Mouse (Mus musculus) frontal cortex, postnatal 10 days (tissue): ENCODE measurements at regions not wholly inside any gene's neighbourhood (a gene's known extent, or its start where the extent isn't known, plus 50 kb on each side); places are given as distances from the start of the nearest gene placed in this dataset.
A peak's percentile ranks its signal among the peaks of the same experiment; 100 is the strongest.

Source experiments
- DNase-seq, 2 experiments: peaks; one replicate each; pipeline ENCODE4 v3.0.0; 2022; ENCODE audit warnings: low spot score in 2 of 2, mixed read lengths in 1 of 2

DNA sequence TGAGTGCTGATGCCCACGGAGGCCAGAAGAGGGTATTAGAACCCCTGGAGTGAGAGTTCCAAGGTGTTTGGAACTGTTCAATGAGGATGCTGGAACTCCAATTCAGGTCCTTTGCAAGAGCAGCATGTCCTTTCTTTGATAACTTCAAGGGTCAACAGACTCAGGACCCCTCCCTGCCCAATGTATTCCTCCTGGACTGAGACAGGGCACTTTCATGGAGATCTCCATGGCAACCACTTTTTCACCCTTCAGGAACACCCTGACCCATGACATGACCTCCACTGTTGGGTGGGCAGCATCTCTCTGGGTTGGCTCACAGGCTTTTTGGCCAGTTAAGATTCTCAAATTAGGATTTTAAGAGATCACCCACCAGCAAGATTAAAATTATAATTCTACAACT, 117.4 kb upstream of the Sulf2 start:
- DNase-seq, result no peak

DNA sequence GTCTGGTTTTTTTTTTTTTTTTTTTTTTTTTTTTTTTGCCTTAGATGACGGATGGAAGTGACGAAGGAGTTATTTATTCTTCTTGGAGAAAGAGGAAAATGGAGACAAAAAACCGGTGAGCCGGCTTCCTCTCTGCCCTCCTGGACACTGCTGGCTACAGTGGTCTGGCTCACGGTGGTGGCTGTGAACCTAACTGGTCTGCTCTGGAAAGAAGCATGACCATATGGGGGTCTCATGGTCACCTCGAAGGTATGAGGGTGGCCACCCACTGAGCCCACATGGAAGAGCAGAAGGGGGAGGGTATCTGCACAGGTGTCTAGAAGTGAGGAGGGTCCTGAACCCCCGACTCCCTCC, 116.7 kb upstream of the Sulf2 start:
- DNase-seq, result no peak

DNA sequence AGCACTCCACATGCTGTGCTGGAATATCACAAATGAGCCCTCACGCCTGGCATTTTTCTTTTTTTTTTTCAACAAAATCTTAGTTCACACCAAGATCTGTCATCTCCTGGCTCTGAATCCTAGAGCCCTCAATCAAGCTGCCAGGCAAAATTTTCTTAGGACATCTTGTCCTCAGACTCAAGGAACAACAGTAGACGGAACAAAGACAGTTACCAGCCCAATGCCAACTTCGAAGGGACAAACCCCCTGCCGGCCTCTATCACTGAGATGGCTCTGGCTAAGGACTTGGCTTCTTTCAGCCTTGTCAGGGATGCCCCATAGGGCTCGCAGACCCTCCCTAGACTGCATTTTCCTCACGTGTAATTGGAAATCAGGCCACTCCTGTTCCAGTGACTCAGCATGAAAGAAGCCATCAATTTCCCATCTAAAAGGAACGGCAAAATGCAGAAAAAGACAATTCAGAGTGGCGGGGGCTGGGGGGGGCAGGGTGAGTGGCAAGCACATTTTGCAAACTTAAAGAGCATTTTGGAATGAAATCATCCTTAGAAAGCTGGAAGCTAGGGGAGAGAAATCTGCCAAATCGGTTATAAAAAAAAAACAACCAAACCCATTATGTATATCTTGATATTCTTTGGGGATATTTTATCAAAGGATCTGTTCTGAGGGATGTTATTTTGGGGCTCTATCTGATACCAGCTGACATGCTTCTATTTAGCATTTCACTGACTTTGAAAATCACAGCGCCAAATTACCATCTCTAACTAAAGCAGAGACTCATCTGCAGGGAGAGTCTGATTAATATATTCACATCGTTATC, 116.1 kb upstream of the Sulf2 start:
- DNase-seq, result no peak

DNA sequence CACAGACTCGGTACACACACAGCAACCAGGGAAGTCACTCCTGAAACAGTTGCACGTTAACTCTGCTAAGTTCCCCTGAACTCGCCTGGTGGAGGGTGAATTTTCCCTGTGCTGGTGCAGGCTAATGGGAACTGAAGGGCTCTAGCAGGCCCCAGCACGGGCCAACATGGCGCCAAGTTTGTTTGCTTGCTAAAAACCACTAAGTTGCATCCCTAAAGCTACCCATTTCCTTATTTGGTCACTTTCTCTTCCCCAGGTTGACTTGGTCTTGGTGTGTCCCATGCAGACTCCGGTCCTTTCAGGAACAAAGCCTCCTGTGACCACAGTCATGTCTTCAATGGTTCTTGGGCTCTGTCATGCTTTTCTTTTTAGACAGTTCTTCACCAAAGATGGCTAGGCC, 114.5 kb upstream of the Sulf2 start:
- DNase-seq, result no peak

DNA sequence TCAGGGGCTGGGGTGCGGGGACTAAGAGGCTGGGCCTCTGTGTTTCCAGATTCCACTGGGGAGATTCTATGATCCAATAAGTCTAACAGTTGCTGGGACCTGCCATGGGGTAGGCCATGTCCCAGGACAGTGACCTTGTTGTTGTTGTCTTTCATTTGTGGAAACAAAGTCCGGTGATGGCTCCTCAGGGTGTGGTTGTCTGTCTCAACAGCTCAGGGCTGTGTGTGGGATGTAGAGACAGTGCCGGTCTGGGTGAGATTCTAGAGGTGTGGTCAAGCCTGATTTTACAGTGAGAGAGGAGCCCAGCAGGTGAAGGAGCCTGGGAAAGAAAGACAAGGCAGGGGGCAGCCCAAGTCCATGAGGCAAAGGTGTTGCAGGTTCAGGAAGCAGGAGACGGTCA, 111.5 kb upstream of the Sulf2 start:
- DNase-seq, result no peak

DNA sequence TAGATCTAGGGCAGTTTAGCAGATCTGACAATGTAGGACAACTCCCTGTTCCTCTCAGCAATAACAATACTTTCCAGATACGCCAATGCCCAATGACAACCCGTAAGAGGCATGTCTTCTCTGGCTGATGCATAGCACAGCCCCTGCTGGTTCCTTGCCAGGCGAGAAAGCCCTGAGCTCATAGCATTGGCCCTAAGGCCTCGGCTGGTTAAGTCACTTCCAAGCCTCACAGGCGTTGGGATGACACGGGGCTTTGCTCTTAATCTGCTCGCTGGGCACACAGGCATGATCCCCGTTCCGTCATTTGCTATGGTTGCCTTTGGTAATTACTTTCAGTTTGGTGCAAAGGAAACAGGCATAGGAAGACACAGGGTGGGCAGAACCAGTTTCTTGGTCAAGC, 111.0 kb upstream of the Sulf2 start:
- no peak for DNase-seq

DNA sequence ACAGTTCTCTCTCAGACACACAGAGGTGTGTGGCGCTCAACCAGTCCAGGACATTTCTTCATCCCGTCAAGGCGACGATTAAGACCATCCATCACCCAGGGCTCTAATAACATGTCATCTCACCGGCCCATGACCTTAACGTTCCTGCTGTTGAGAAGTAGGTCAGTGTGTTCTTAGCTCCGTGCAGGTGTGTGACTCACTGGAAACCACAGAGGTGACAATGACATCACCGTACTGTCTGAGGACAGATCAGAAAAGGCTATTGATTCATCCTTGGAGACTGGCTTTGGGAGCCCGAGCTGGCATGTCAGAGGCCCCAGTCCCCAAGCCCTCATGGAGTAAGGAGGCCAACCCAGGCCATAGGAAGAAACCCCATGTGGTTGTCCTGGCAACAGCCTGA, 109.3 kb upstream of the Sulf2 start:
- no peak for DNase-seq

DNA sequence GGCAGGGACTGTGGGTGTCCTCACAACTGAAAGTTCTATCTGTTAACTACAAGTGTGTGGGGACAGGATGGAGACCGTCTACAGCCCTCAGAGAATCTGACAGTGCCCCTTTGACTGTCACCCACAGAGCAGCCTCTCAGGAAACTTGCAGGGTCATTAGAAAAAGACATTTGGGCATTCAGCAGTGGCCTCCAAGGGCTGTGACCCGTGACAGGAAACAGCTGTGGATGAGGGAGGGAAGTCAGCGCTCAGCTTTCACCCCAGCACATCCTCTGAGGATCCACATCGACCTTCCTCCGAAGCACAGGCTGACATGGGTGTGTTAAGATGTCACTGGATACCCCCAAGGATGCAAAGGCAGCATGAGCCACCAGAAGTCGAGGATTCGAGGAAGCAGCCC, 106.3 kb upstream of the Sulf2 start:
- no peak for DNase-seq

DNA sequence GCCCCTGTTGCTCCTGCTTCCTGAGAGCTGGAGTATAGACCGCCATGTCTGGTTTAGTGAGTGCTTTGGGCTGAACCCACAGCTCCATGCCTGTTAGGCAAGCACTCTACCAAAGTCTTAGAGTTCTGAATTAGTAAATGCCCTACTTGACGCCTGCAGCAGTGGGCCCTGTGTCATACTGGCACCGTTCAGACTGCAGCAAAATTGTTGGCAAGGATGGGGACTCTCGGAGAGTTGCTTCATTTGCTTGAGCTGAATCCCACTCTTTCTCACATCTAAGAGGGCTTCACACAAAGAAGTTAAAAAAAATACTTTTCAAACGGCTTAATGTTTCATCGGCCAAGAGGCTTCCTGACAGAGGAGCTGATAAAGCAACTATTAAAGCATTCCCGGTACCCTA, 105.6 kb upstream of the Sulf2 start:
- DNase-seq, result peak in 1 of 2 experiments; percentile 32

DNA sequence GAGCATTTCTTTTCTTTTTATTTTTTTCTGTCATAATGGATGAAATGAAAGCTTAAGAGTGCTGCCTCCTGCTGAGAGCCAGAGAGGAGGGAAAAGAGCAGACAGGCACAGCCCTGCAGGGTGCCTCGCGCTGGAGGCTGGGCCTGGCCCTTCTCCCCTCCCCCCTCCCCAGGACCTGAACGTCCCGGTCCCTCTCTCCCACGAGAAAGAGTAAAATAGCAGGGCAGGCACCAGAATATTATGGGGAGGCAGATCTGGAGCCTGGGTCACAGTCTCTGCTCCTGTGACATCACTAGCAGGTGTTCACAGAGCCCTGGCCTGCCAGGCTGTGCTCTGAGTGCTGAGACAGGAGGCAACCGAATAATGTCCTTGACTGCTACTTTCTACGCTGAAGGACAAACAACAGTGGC, 103.3 kb upstream of the Sulf2 start:
- DNase-seq, result no peak

DNA sequence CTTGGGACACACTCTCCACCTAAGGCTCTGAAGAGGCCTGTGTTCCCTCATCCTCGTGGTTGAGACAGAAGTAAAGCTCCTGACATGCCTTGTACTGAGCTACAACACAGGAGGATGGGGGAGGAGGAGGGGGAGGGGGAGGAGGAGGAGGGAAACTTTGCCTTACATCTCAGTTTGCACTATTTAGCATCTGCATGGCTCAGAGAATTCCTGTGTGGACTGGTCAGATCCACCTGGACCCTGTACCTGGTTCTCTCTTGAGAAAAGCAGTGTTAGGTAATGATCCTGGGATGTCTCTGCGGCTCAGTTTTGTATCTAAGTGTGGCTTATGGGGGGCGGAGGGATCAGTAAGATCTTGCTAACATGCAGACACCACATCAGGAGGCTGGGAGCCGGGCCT, 102.2 kb upstream of the Sulf2 start:
- no peak for DNase-seq

DNA sequence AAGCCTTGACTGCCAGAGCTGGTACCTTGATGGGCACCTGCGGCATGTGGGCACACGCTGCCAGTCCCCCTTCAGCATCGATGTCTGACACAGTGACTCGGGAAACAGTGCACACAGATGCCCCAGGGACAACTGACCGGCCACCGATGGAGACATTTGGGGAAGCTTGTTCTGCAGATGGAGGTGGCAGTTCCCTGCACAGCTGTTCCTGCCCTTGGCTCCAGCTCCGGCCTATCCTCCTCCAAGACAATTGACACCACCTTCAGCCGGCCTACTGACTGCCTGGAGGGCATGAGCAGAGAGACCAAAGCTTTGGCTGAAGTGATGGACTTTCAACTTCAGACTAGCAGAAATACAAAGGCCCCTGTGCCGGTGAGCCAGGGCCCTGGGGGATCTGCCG, 100.7 kb upstream of the Sulf2 start:
- no peak for DNase-seq

DNA sequence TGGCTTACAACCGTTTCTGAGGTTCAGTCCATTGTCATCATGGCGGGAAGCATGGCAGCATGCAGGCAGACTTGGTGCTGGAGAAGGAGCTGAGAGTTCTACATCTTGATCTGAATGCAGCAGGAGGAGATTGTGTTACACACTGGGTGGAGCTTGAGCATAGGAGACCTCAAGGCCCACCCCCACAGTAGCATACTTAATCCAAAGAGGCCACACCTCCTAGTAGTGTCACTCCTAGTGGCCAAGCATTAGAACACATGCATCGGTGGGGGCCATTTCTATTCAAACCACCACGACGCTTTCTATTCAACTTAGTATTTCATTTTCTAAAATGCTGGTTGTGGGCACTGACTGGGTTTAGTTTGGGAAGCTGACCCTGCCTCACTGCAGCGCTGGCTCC, 99.1 kb upstream of the Sulf2 start:
- no peak for DNase-seq

DNA sequence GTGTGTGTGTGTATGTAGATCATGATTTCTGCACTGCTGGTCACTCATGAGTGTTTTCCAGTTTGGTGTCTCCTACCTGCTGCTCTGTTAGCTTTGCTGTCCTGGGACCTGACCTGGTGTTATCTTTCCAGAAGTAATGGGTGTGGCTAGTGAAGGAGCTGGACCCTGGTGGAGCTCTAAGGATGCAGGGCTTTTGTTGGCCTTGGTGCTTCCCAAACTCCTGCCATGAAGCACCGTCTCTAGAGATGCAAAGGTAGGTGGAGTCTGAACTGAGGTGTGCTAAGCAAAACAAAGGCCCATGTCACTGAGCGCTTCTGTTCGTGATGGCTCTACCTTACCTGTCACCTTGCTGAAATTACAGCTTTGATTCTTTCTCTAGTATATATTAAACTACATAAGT, 96.6 kb upstream of the Sulf2 start:
- DNase-seq, result no peak

DNA sequence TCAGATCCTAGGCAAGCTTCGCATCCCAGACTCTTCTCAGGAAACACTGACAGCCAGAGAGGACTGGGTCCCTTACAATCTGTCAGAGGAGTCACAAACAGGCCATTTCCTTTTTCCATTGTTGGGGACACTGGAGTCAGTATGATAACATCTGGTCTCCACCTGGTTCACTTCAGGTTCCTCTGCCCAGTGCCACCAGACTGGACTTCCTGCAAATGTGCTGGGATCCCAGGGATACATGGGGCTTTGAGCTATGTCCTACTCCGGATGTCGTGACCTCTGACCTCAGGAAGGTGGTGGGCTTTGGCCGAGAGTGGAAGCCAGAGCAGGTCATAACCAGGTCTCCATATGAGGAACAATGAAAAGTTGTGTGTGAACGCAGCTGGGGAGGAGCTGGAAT, 96.0 kb upstream of the Sulf2 start:
- no peak for DNase-seq

DNA sequence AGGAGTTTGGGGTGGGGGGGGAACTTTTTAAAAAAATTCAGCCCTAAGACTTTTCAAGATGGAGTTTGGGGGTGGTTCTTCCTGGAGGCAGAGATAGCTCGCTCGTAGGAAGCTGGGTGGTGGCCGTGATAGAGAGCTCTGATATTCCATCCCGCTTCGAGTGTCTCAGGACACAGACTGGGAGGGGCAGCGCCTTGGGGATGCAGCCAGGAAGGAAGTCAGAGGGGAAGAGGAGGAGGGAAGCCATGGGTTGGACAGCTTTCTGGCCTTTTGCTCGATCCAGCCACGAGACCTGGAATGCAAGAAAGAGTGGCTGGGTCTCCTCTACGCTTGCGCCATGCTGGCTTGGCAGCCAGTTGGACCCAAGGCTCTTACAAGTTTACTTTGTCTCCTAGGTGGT, 95.1 kb upstream of the Sulf2 start:
- no peak for DNase-seq

DNA sequence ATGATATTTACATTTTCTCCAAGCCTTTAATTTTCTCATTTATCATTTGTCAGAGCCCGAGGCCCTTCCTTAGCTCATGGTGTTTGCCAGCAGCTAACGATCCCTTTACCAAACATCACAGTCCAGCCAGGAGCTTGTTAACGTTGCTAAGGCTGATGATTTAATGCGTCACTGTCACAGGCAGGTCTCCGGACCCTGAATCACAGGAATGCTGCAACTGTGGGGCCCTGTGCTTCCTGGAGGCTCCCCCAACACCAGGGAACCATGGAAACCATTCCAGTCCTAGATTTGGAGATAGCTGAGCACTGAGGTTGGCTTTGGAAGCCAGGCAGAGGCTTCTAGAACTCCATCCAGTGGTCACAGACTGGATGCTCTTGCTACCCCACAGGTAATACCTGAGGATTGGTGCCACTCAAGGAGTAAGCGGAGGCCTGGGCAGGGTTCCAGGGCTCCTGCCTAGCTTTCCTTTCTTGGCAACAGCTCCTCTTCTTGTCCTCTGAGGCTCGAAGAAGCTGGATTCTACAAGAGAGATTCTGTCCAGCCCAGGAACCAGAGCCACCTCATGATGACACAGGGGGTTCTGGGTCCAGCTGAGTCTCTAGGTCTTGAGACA, 94.0 kb upstream of the Sulf2 start:
- DNase-seq, result no peak

DNA sequence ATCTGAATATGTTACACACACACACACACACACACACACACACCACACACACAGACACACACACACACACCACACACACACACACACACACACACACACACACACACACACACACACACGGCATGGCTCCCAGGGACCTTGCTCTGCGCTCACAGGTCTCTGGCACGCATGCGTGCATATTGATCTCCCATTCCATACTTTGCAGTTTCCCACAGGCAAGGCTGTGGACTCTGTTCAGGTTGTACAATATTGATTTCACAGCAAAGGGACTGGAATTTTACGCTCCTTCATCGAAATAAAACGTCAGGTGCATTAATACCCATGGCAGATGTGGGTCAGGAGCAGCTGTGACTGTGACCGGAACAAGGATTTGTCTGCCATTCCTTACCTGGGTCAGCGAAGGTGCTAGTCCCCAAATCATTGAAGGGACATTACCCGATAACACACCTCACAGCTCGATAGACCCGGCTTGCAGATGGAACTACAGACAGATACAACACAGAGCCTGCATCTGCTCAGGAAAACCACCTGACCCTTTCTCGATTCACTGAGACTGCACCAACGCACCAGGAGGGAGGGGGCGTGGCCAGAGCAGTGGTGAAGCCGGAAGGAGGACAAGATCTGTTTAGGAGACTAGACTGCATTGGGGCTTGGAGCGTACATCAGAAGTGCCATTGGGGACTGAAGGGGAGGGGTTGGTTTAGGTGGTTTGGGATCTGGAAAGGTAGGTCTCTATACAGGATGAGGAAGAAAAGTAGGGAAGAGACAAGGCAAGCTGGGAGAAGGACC, 91.1 kb upstream of the Sulf2 start:
- DNase-seq, result no peak

DNA sequence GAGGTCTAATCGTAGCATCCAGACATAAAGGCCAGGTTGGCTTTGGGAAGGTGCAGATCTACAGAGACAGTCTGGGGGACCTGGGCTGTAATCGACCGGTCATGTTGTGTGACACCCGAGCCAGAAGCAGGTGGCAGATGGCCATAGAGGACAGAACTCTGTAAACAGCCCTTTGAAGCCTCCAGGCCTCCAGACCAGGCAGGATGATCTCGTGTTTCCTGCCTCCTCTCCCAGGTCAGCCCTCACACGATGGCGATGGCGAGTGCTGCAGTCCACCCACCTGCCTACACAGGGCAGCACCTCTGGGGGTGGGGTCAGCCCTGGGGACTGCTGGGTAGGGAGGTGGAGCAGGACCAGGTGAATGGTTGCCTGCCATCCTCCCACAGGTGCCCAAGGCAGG, 89.8 kb upstream of the Sulf2 start:
- no peak for DNase-seq

DNA sequence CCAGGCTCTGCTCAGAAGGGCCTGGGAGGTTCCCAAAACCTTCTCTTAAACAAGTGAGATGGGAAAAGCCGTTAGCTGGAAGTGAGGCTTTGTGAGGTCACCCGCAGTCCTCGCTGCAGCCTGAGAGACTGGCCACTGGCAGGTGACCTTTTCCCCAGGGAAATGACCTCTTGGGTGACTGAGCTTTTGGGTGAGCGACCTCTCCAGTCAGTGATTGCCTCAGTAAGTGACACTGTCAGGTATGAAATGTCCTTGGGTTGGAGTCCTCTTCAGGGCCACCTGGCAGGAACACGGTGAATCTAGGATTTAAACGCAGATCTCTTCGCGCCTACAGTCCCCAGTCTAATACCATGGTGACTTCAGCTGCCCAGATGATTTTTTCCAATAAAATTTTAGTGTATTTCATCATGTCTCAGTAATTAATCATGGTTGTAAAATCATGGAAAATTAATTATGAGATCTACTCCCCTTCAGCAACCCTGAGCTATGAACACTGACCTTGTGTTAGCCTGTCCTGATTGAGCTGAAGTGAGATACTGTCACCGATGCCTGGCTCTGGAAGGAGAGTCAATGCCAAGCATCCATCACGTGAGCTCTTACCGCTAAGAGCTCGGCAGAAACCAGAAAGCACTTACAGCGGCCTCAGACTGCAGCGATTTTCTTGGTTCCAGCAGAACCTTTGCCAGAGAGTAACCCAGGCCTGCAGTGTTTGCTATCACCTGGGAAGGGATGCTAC, 87.5 kb upstream of the Sulf2 start:
- no peak for DNase-seq

DNA sequence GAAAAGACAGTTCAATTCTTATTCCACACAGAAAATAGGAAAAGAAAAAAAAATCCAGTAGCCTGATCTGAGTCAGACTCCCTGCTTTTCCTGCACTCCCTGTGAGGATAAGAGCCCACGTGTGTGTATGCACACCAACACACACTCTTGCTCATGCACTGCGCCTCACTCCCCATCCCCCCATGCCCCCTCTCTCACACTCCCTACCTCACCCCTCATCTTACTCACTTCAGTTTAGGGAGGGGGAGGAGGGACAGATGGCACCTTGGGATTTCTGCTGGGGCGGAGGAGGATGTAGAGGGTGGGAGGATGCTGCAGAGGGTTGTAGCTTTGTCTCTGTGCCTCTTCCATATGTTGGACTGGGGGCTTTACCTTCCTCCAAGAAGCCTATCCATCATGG, 85.8 kb upstream of the Sulf2 start:
- DNase-seq, result peak in 1 of 2 experiments; percentile 26

DNA sequence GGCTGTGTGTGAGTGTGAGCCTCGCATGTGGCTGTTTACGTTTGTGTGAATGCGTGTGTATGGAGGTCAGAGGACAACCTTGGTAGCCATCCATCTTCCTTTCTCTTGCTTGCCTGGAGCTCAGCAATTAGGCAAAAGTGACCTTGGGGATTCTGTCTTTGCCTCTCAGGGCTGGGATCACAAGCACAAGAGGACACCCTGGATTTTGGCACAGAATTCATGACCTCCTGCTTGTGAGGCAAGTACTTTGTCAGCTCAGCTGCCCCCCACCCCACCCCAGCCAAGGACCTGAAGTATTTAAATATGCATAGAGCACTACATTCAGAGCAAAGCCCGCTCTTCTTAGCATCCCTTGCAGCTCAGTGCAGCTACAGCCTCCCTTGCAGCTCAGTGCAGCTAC, 84.6 kb upstream of the Sulf2 start:
- no peak for DNase-seq
